Mouse (Mus musculus): ENCODE measurements around the gene Stk36. TPM values are rescaled to one million over a fixed set of nuclear protein-coding genes. Genes with fewer than 3 reads are reported as not detected.

Gene Stk36
- polyA plus RNA-seq, 1 experiment from 2014 or later = 19.1 TPM

GRCm38 (mm10) chr1:74662253-74662865 lies 61.1 kb downstream of the Stk36 start:
- Histone ChIP-seq H3K27ac (ENCODE audit: low read length) (peak overlapping the region; percentile 82), H3K4me3 (ENCODE audit: low read depth, low read length) (peak overlapping the region; percentile 86), H3K36me3 (ENCODE audit: control insufficient read depth, insufficient read depth, low read length) (no peaks in the 10 kb centered on the region), H3K9me3 (replicated peaks; ENCODE audit: control insufficient read depth, low read length, poor library complexity, severe bottlenecking) (no peaks in the 10 kb centered on the region), H3K4me1 (ENCODE audit: control insufficient read depth, insufficient read depth, low read length) (peaks cover 14% of the 10 kb centered on the region), H3K9ac (ENCODE audit: low read depth, low read length) (peak overlapping the region; percentile 82), H3K4me2 (ENCODE audit: low read length) (peak overlapping the region; percentile 81), H3K27me3 (ENCODE audit: control insufficient read depth, insufficient read depth, low read depth, low read length) (no peaks in the 10 kb centered on the region)
- no peak; the same call in 1 of the 2 replicates for ATAC-seq
- WGBS = 2% methylated on average over 13 of the region's 13 CpGs

- H3K27me3 ChIP-seq (ENCODE audit: control insufficient read depth, insufficient read depth, low read depth, low read length) = no peaks in the 10 kb centered on the region
- H3K4me2 ChIP-seq (ENCODE audit: low read length) = no peak overlapping the region
- no peak overlapping the region for H3K4me3 ChIP-seq (ENCODE audit: low read depth, low read length)
- no peak overlapping the region for H3K27ac ChIP-seq (ENCODE audit: low read length)
- H3K36me3 ChIP-seq (ENCODE audit: control insufficient read depth, insufficient read depth, low read length) = no peaks in the 10 kb centered on the region
- H3K4me1 ChIP-seq (ENCODE audit: control insufficient read depth, insufficient read depth, low read length) = peaks cover 14% of the 10 kb centered on the region
- no peak overlapping the region for H3K9ac ChIP-seq (ENCODE audit: low read depth, low read length)
- WGBS = 78% methylated on average over 6 of the region's 6 CpGs
- no peak for ATAC-seq
- H3K9me3 ChIP-seq (replicated peaks; ENCODE audit: control insufficient read depth, low read length, poor library complexity, severe bottlenecking) = no peaks in the 10 kb centered on the region
These were observed 63.9 kb downstream of the Stk36 start for GRCm38 (mm10) chr1:74665153-74665552.

- Histone ChIP-seq H3K27ac (ENCODE audit: low read length) (no peak overlapping the region), H3K36me3 (ENCODE audit: control insufficient read depth, insufficient read depth, low read length) (no peaks in the 10 kb centered on the region), H3K4me2 (ENCODE audit: low read length) (no peak overlapping the region), H3K9me3 (replicated peaks; ENCODE audit: control insufficient read depth, low read length, poor library complexity, severe bottlenecking) (no peaks in the 10 kb centered on the region), H3K4me1 (ENCODE audit: control insufficient read depth, insufficient read depth, low read length) (peaks cover under 1% of the 10 kb centered on the region; the same call in 1 of the 2 replicates), H3K4me3 (ENCODE audit: low read depth, low read length) (no peak overlapping the region), H3K9ac (ENCODE audit: low read depth, low read length) (no peak overlapping the region), H3K27me3 (ENCODE audit: control insufficient read depth, insufficient read depth, low read depth, low read length) (no peaks in the 10 kb centered on the region)
- no peak for ATAC-seq
- 88% methylated on average over 3 of the region's 3 CpGs for WGBS
These were observed 67.1 kb downstream of the Stk36 start for GRCm38 (mm10) chr1:74668371-74668770.

GRCm38 (mm10) chr1:74672731-74673130 lies 71.5 kb downstream of the Stk36 start:
- Histone ChIP-seq H3K27me3 (ENCODE audit: control insufficient read depth, insufficient read depth, low read depth, low read length) (no peaks in the 10 kb centered on the region), H3K4me2 (ENCODE audit: low read length) (no peak overlapping the region), H3K9me3 (replicated peaks; ENCODE audit: control insufficient read depth, low read length, poor library complexity, severe bottlenecking) (no peaks in the 10 kb centered on the region), H3K4me3 (ENCODE audit: low read depth, low read length) (no peak overlapping the region), H3K36me3 (ENCODE audit: control insufficient read depth, insufficient read depth, low read length) (peaks cover 4% of the 10 kb centered on the region; the same call in 1 of the 2 replicates), H3K27ac (ENCODE audit: low read length) (no peak overlapping the region), H3K4me1 (ENCODE audit: control insufficient read depth, insufficient read depth, low read length) (no peaks in the 10 kb centered on the region), H3K9ac (ENCODE audit: low read depth, low read length) (no peak overlapping the region)
- WGBS = 93% methylated on average over 7 of the region's 7 CpGs
- no peak for ATAC-seq

- no peak overlapping the region for H3K27ac ChIP-seq (ENCODE audit: low read length)
- no peak overlapping the region for H3K4me3 ChIP-seq (ENCODE audit: low read depth, low read length)
- ATAC-seq = no peak
- no peak overlapping the region for H3K4me2 ChIP-seq (ENCODE audit: low read length)
- 81% methylated on average over 3 of the region's 3 CpGs for WGBS
- no peaks in the 10 kb centered on the region for H3K27me3 ChIP-seq (ENCODE audit: control insufficient read depth, insufficient read depth, low read depth, low read length)
- no peaks in the 10 kb centered on the region for H3K4me1 ChIP-seq (ENCODE audit: control insufficient read depth, insufficient read depth, low read length)
- peaks cover 18% of the 10 kb centered on the region for H3K36me3 ChIP-seq (ENCODE audit: control insufficient read depth, insufficient read depth, low read length)
- no peak overlapping the region for H3K9ac ChIP-seq (ENCODE audit: low read depth, low read length)
- no peaks in the 10 kb centered on the region for H3K9me3 ChIP-seq (replicated peaks; ENCODE audit: control insufficient read depth, low read length, poor library complexity, severe bottlenecking)
These were observed 75.6 kb downstream of the Stk36 start for GRCm38 (mm10) chr1:74676863-74677262.

GRCm38 (mm10) chr1:74677843-74678242 lies 76.6 kb downstream of the Stk36 start:
- Histone ChIP-seq H3K9me3 (replicated peaks; ENCODE audit: control insufficient read depth, low read length, poor library complexity, severe bottlenecking) (no peaks in the 10 kb centered on the region), H3K9ac (ENCODE audit: low read depth, low read length) (no peak overlapping the region), H3K27me3 (ENCODE audit: control insufficient read depth, insufficient read depth, low read depth, low read length) (no peaks in the 10 kb centered on the region), H3K27ac (ENCODE audit: low read length) (no peak overlapping the region), H3K36me3 (ENCODE audit: control insufficient read depth, insufficient read depth, low read length) (peaks cover 18% of the 10 kb centered on the region), H3K4me2 (ENCODE audit: low read length) (no peak overlapping the region), H3K4me1 (ENCODE audit: control insufficient read depth, insufficient read depth, low read length) (no peaks in the 10 kb centered on the region), H3K4me3 (ENCODE audit: low read depth, low read length) (no peak overlapping the region)
- WGBS = 95% methylated on average over 1 of the region's 1 CpGs
- ATAC-seq = no peak

Small RNA genes within 50 kb of the gene (microRNA-seq; reads per million reads assigned to microRNA genes)
- not detected for gene Gm25035

Other genes with a start within 250 kb of the Stk36 start
- gene Catip, start 239.3 kb upstream of the Stk36 start, polyA plus RNA-seq (2015; fragmentation: Nextera tagmentation; extraction: Ambion mirVana) = 2.0 and 2.5 TPM in 2 replicates
- 1.2 and 2.4 TPM in 2 replicates for gene Slc11a1, start 226.2 kb upstream of the Stk36 start, polyA plus RNA-seq (2015; fragmentation: Nextera tagmentation; extraction: Ambion mirVana)
- gene Ctdsp1, start 209.9 kb upstream of the Stk36 start, polyA plus RNA-seq (2015; fragmentation: Nextera tagmentation; extraction: Ambion mirVana) = 12.5 and 13.7 TPM in 2 replicates
- gene Vil1, start 192.1 kb upstream of the Stk36 start, polyA plus RNA-seq (2015; fragmentation: Nextera tagmentation; extraction: Ambion mirVana) = 0.24 and 0.35 TPM in 2 replicates
- gene Cnot9, start 95.4 kb upstream of the Stk36 start, polyA plus RNA-seq (2015; fragmentation: Nextera tagmentation; extraction: Ambion mirVana) = 47.7 and 48.9 TPM in 2 replicates
- gene Plcd4, start 58.6 kb upstream of the Stk36 start, polyA plus RNA-seq (2015; fragmentation: Nextera tagmentation; extraction: Ambion mirVana) = 7.4 and 7.5 TPM in 2 replicates
- 27.3 and 28.1 TPM in 2 replicates for gene Usp37, start 57.2 kb upstream of the Stk36 start, polyA plus RNA-seq (2015; fragmentation: Nextera tagmentation; extraction: Ambion mirVana)
- 7.6 and 8.8 TPM in 2 replicates for gene Zfp142, start 13.2 kb upstream of the Stk36 start, polyA plus RNA-seq (2015; fragmentation: Nextera tagmentation; extraction: Ambion mirVana)
- 23.1 and 23.2 TPM in 2 replicates for gene Bcs1l, start 13.2 kb upstream of the Stk36 start, polyA plus RNA-seq (2015; fragmentation: Nextera tagmentation; extraction: Ambion mirVana)
- 45.1 and 48.5 TPM in 2 replicates for gene Rnf25, start within 50 bp of the Stk36 start, polyA plus RNA-seq (2015; fragmentation: Nextera tagmentation; extraction: Ambion mirVana)
- 9.9 and 15.5 TPM in 2 replicates for gene Ttll4, start 60.3 kb downstream of the Stk36 start, polyA plus RNA-seq (2015; fragmentation: Nextera tagmentation; extraction: Ambion mirVana)
- 1.8 and 2.8 TPM in 2 replicates for gene Cyp27a1, start 112.1 kb downstream of the Stk36 start, polyA plus RNA-seq (2015; fragmentation: Nextera tagmentation; extraction: Ambion mirVana)
- not detected in 2 replicates for gene Prkag3, start 147.8 kb downstream of the Stk36 start, polyA plus RNA-seq (2015; fragmentation: Nextera tagmentation; extraction: Ambion mirVana)
- 3.6 and 4.2 TPM in 2 replicates for gene Wnt6, start 170.4 kb downstream of the Stk36 start, polyA plus RNA-seq (2015; fragmentation: Nextera tagmentation; extraction: Ambion mirVana)
- 0.10 and 0.47 TPM in 2 replicates for gene Wnt10a, start 190.1 kb downstream of the Stk36 start, polyA plus RNA-seq (2015; fragmentation: Nextera tagmentation; extraction: Ambion mirVana)

Data from midbrain, embryonic 16.5 days (tissue).